Mouse (Mus musculus) limb, embryonic 14.5 days (tissue): Measurements from ENCODE around the gene Lyrm4. TPM values are rescaled to one million over a fixed set of nuclear protein-coding genes. Genes with fewer than 3 reads are reported as not detected.
A peak's percentile ranks its signal among the peaks of the same experiment; 100 is the strongest.

ENCODE experiments used
- ATAC-seq: fragments of 200-750 bp; cut with Nextera tagmentation; 2 replicates; pipeline ENCODE4 v1.8.0; 2017; ENCODE audit warnings: low read depth, moderate number of reproducible peaks, moderate TSS enrichment; ENCODE audit not compliant: low FRiP score
- DNase-seq: peaks from one replicate; pipeline ENCODE4 v3.0.0-alpha.2; 2015; ENCODE audit warnings: low spot score
- H3K27ac ChIP-seq: fragments of 300-500 bp; sonication (generic); replicated peaks from 2 replicates; pipeline ENCODE4 v1.5.1; 2014; ENCODE audit warnings: low read depth, mild to moderate bottlenecking, low read length, moderate library complexity, mixed read lengths
- H3K27me3 ChIP-seq: fragments of 300-500 bp; sonication (generic); 2 replicates; pipeline ENCODE4 v1.6.1; 2014; ENCODE audit warnings: low read length, mixed read lengths; ENCODE audit not compliant: control insufficient read depth, insufficient read depth
- H3K36me3 ChIP-seq: fragments of 300-500 bp; sonication (generic); 2 replicates; pipeline ENCODE4 v1.6.1; 2014; ENCODE audit warnings: mild to moderate bottlenecking, low read length, moderate library complexity, mixed read lengths; ENCODE audit not compliant: control insufficient read depth, insufficient read depth
- H3K4me1 ChIP-seq: fragments of 300-500 bp; sonication (generic); 2 replicates; pipeline ENCODE4 v1.6.1; 2014; ENCODE audit warnings: antibody characterized with exemption, low read length, mixed read lengths; ENCODE audit not compliant: control insufficient read depth, insufficient read depth
- H3K4me2 ChIP-seq: fragments of 300-500 bp; sonication (generic); replicated peaks from 2 replicates; pipeline ENCODE4 v1.6.1; 2014; ENCODE audit warnings: low read depth, mild to moderate bottlenecking, low read length, moderate library complexity; ENCODE audit not compliant: severe bottlenecking
- H3K4me3 ChIP-seq: fragments of 300-500 bp; sonication (generic); replicated peaks from 2 replicates; pipeline ENCODE4 v1.5.1; 2014; ENCODE audit warnings: low read length
- H3K9ac ChIP-seq: fragments of 300-500 bp; sonication (generic); 2 replicates; pipeline ENCODE4 v1.6.1; 2014; ENCODE audit warnings: mild to moderate bottlenecking, low read depth, low read length, moderate library complexity; ENCODE audit not compliant: severe bottlenecking
- H3K9me3 ChIP-seq: fragments of 300-500 bp; sonication (generic); 2 replicates; pipeline ENCODE4 v1.6.1; 2016; ENCODE audit warnings: low read length; ENCODE audit not compliant: control insufficient read depth
- POLR2A ChIP-seq: fragments of 200-500 bp; IDR thresholded peaks from 2 replicates; pipeline ENCODE4 v1.8.0; 2012; ENCODE audit warnings: inconsistent platforms, mild to moderate bottlenecking, moderate library complexity, borderline replicate concordance; ENCODE audit not compliant: insufficient read depth, insufficient read length; ENCODE audit errors: extremely low read depth
- WGBS: fragments of 180-500 bp; shearing (Covaris S2); extraction: QIAGEN DNeasy Blood & Tissue Kit; methylation state at CpG from one replicate; pipeline ENCODE4 v1.1.7; 2014; 5-methylcytosine and 5-hydroxymethylcytosine counted together
- polyA plus RNA-seq, 2 experiments: library from polyadenylated mRNA; depleted of rRNA in 1 of 2; stranded (reverse) in 1 of 2; unstranded in 1 of 2; fragments of >200 nt; fragmentation: Nextera tagmentation in 1 of 2; extraction: Ambion mirVana in 1 of 2; gene quantifications; 2 replicates each; pipeline versions ENCODE4 v1.2.1 to v1.2.3; 2012 to 2014

Lyrm4 gene
- polyA plus RNA-seq, 2 experiments, result 8.9 to 27.4 TPM

GRCm38 (mm10) chr13:36056509-36056908, 60.8 kb downstream of the Lyrm4 start:
- no peak overlapping the region for H3K27ac ChIP-seq
- H3K36me3 ChIP-seq, result no peaks in the 10 kb centered on the region
- ATAC-seq, result no peak
- H3K4me2 ChIP-seq, result no peak overlapping the region
- no peak for DNase-seq
- no peak for TF ChIP-seq POLR2A
- H3K9ac ChIP-seq, result no peak overlapping the region
- H3K4me3 ChIP-seq, result no peak overlapping the region
- H3K27me3 ChIP-seq, result no peaks in the 10 kb centered on the region
- WGBS, result 65% methylated on average over 1 of the region's 1 CpGs
- no peaks in the 10 kb centered on the region for H3K9me3 ChIP-seq
- H3K4me1 ChIP-seq, result no peaks in the 10 kb centered on the region; the same call in 1 of the 2 replicates

- no peaks in the 10 kb centered on the region for H3K4me1 ChIP-seq
- 90% methylated on average over 4 of the region's 4 CpGs for WGBS
- no peak for ATAC-seq
Observed at GRCm38 (mm10) chr13:36035528-36035927, 81.8 kb downstream of the Lyrm4 start.

GRCm38 (mm10) chr13:36031959-36032358, 85.4 kb downstream of the Lyrm4 start:
- no peak for DNase-seq
- Histone ChIP-seq H3K4me1 (no peaks in the 10 kb centered on the region), H3K27me3 (no peaks in the 10 kb centered on the region), H3K4me2 (no peak overlapping the region), H3K27ac (no peak overlapping the region), H3K9me3 (no peaks in the 10 kb centered on the region), H3K36me3 (no peaks in the 10 kb centered on the region), H3K9ac (no peak overlapping the region), H3K4me3 (no peak overlapping the region)
- ATAC-seq, result no peak
- no peak for TF ChIP-seq POLR2A
- 63% methylated on average over 9 of the region's 9 CpGs for WGBS

More at GRCm38 (mm10) chr13:36035528-36035927, 81.8 kb downstream of the Lyrm4 start:
- Histone ChIP-seq H3K36me3 (no peaks in the 10 kb centered on the region), H3K9ac (no peak overlapping the region), H3K4me2 (no peak overlapping the region), H3K4me3 (no peak overlapping the region), H3K27me3 (no peaks in the 10 kb centered on the region), H3K27ac (no peak overlapping the region), H3K9me3 (no peaks in the 10 kb centered on the region)
- no peak for TF ChIP-seq POLR2A
- DNase-seq, result no peak

GRCm38 (mm10) chr13:36019309-36020274, 97.7 kb downstream of the Lyrm4 start:
- H3K4me3 ChIP-seq, result no peak overlapping the region
- H3K27me3 ChIP-seq, result no peaks in the 10 kb centered on the region
- H3K4me2 ChIP-seq, result no peak overlapping the region
- no peak overlapping the region for H3K27ac ChIP-seq
- H3K9ac ChIP-seq, result no peak overlapping the region
- ATAC-seq (peak; percentile 81), DNase-seq (peak; percentile 93)
- H3K9me3 ChIP-seq, result no peaks in the 10 kb centered on the region
- no peak for TF ChIP-seq POLR2A
- WGBS, result 56% methylated on average over 10 of the region's 10 CpGs
- peaks cover 3% of the 10 kb centered on the region; the same call in 1 of the 2 replicates for H3K4me1 ChIP-seq
- no peaks in the 10 kb centered on the region for H3K36me3 ChIP-seq

- ATAC-seq (no peak), DNase-seq (no peak)
- Histone ChIP-seq H3K9me3 (no peaks in the 10 kb centered on the region), H3K4me1 (peaks cover 3% of the 10 kb centered on the region; the same call in 1 of the 2 replicates), H3K9ac (no peak overlapping the region), H3K36me3 (no peaks in the 10 kb centered on the region), H3K4me2 (no peak overlapping the region), H3K27ac (no peak overlapping the region), H3K27me3 (no peaks in the 10 kb centered on the region), H3K4me3 (no peak overlapping the region)
- no peak for TF ChIP-seq POLR2A
- 73% methylated on average over 2 of the region's 2 CpGs for WGBS
Observed at GRCm38 (mm10) chr13:36018017-36018416, 99.3 kb downstream of the Lyrm4 start.
